Mouse (Mus musculus) right cerebral cortex, postnatal 25 days (tissue): ENCODE results near the gene Ctbp1.

Experiments
- DNase-seq: peaks from one replicate; pipeline ENCODE4 v3.0.0; 2022

The Ctbp1 gene

DNA sequence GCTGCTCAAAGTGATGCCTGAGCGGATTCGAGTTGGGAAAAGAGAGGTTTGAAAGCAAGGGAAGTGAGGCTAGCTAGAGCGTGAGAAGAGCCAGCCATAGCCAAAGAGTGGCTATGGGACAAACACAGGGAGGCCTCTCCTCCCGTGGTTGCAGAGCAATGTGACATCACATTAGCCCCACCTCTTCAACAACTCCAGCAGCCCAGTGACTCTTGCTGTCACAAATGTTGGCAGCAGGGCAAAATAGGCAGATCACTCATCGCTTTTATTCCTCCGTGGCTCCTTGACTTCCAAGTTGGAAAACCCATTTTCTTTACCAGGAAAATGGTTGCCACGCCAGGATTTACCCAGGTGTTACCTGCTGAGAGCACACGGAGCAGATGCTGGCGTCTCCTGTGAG is 67.7 kb downstream of the Ctbp1 start:
- no peak for DNase-seq

DNA sequence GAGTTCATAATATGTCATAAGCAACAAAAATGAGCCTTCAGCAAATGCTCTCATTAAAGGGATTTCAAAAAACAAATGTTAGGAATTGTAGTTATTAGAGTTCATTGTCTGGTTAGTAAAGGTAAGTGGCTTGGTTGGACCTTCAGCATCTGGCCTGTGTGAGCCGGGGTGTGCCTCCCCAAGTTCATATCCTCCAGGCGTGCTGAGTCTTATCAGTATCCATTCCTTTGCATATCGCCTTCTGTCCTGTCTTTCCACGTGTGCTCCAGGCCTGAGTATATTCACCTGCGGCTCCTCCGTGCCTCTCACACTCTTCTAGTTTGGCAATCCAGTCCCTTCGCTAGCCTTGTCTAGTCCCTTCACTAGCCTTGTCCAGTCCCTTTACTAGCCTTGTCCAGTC is 68.5 kb downstream of the Ctbp1 start:
- DNase-seq: no peak

DNA sequence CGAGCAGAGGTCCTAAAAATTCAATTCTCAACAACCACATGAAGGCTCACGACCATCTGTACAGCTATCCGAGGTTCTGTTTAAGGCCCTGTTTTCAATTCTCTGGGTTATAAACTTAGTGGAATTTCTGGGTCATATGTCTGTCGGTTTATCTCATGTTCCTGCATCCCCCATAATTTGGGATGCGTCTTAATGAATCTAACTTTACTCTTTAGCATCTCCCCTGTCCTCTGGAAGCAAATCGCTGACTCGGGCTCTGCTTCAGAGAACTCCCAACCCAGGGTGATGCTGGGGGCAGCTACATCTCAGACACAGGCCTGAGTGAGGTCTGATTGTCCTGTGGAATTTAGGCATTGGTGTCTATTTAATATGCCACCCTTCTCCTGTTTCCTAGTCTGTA is 70.5 kb downstream of the Ctbp1 start:
- DNase-seq: no peak

DNA sequence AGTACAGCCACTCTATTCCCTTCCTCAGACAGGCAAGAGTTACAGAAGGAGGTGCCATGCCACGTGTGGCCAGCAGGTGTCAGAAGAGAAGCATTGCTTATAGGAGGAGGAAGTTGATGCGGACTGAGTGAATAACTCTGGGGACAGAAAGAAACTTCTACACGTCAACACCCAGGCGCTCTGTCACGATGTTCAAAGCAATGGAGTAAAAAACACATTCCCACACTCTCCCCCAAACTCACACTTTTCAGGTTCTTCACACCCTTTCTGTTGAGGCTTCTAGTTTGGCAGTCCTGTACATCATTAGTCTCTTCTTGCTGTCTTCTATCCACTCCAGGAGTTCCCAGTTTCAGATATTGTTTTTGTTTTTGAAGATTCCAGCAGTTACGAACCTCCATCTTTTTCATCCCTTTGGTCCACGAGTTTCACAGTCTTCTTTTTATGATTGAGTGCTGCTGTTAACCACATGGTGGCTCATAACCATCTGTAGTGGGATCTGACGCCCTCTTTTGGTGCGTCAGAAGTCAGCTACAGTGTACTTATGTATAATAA is 71.0 kb downstream of the Ctbp1 start:
- peak; percentile 72 for DNase-seq

DNA sequence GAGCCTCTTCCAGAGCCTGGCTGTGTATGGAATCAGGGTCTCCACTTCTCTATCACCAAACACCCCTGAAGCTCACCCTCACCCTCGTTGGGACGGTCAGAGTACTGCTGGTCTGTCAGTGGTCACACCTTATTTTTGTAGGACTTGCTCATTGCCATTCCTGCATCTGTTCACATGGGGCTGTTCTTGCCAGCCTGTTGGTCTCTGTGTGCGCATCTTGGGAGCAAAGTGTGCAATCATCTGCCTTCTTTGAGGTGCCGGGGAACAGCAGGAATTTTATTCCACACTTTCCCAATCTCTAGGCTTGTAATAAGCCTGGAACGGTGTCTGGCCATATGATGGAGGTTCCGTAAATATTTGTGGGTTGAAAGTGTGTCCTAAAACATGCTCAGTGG is 71.6 kb downstream of the Ctbp1 start:
- DNase-seq: no peak

DNA sequence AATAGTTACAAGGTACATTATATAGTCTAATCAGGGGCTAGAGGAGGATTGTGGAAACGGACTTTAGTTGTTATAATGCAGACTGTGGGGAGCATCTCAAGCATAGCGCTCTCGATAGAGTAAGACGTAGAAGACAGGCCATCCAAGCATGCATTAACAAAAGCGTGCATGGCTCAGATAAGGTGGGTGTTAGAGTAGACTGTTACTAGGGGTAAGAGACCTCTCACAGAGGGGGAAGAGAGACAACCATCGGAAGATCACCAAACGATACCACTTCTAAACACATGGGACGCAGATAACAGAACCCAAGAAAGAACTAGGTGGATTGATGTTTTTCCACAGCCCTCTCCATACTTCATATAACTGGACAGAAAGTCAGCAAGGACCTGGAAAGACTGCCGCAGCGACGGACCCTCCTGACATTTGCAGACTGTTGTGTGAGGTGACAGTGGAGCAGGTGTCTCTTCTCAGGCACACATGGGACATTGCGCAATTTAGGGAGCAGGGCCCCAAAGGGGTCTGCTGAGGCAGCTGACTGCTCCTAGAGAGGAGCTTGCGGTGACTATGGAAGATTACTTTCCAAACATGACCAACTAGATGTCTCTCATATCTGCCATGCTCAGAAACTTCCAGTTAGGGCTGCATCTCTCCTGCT is 72.2 kb downstream of the Ctbp1 start:
- no peak for DNase-seq

DNA sequence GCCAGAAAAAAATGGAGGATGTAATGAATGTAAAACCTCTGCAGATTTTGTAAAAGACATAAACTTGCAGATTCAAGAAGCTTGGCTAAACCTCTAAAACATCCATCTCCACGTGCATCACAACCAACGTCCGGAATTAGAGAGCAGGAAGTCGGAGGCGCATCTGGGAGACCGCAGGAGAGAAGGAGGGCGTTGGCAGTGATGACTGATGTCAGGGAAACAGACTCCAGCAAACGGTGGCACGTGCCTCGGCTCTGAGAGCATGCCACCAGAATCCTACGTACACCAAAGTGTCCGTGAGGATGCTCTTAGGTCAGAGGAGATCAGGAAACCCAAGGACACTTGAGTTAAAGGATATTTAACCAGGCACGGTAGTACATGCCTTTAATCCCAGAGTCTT is 73.1 kb downstream of the Ctbp1 start:
- DNase-seq: no peak

DNA sequence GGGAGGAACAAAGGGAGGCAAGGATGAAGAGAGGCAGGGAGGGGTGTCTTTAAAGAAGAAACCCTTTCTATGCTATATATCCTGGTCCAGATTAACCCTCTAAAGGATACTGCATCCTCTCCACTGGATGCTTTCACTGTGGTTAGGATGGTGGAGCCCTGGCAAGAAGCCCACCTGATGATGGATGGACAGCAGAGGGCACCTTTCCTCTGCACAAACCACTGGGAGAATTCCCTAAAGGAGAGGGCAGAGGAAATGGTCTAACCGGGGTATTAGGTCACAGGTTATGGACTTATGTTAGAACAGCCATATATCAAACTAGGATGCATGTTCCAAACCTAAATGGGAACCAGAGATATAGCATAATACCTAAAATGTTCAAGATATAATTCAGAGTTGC is 74.7 kb downstream of the Ctbp1 start:
- no peak for DNase-seq
